Mouse (Mus musculus): ENCODE data around the gene Zswim7.

Gene Zswim7

GRCm38 (mm10) chr11:62259214-62259613 lies 22.0 kb downstream of the Zswim7 start:
- in situ Hi-C loops (cut with MboI, MseI): no loop called here

- in situ Hi-C loops (cut with MboI, MseI): no loop called here
These were observed 27.8 kb downstream of the Zswim7 start for GRCm38 (mm10) chr11:62253380-62253779.

- in situ Hi-C loops (cut with MboI, MseI): no loop called here
These were observed 30.1 kb downstream of the Zswim7 start for GRCm38 (mm10) chr11:62251047-62251446.

GRCm38 (mm10) chr11:62249266-62250037 lies 31.7 kb downstream of the Zswim7 start:
- in situ Hi-C loops (cut with MboI, MseI): no loop called here

DNA sequence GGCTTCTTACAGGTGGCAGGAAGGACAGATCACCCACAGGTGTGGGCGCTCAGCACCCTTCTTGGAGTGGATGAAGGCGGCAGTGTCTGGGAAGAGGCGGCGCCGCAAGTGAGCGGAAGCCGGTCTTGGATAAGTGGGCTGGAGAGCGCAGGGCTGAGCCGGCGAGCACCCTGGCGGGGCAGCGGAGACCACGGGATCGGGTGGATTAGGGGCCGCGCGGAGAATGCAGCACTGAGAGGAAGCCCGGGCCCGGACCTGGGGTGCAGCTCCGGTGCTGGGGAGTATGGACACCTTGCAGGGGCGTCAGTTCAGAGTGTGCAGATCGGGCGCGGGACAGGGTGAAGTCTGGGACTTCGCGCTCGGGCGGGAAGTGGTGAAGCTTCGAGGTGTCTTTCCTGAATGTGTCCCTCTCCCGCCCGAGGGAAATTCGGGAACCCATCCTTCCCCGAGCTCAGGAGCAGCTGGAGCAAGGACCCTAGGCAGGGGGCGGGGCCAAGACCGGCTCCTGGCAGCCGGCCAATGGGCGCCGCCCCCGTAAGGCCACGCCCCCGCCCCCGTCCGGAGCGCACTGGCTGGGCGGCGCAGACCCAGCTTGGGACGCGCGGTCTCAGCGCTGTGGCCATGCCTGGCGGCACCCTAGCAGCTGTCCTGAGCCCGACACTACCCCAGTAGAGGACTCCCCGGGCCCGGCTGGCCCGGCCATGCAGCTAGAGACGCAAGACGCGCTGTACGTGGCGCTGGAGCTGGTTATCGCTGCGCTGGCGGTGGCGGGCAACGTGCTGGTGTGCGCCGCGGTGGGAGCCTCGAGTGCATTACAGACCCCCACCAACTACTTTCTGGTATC lies 32.6 kb downstream of the Zswim7 start, which contains the start of gene Adora2b:
Gene Adora2b, plus strand, starts transcription at position 584 of the 844 bp plus-strand sequence.
- in situ Hi-C loops (cut with MboI, MseI): no loop called here

- in situ Hi-C loops (cut with MboI, MseI): no loop called here
These were observed 33.3 kb downstream of the Zswim7 start for GRCm38 (mm10) chr11:62247759-62248400.

DNA sequence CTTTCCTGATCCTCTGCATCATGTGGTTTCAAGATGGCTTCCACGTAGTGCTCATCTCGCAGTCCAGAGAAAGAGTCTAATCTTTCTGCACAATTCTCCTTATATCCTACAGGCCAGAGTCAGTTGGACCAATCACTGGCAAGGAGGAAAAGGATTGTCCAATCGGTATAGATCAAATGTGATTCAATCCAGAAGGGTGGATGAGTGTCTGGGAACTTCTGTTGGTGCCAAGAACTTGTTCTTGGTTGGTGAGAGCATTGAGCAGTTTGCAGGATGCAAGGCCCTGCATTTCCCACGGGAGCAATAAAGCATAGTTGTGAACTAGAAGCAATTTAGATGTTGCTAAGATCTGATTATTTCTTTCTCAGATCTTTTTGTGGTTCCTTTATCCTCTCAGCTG lies 36.7 kb downstream of the Zswim7 start:
- in situ Hi-C loops (cut with MboI, MseI): no loop called here

DNA sequence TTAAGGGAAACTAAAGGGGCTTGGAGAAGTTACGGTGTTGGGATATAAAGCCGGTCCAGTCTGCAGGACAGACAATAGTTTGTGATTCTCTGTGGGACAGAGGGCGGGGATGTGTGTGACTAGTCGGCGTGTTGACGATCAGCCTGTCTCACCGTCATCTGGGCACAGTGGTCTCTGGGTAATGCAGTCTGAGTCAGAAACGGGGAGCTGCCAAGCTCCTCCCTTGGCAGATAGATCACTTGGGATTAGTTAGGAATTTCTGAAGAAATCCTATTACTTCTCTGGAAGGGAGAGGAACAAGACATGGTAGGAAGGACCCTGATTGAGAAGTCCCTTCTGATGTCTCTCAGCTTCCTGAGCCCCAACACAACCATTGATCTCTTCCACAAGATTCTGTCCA lies 37.3 kb downstream of the Zswim7 start:
- in situ Hi-C loops (cut with MboI, MseI): no loop called here

DNA sequence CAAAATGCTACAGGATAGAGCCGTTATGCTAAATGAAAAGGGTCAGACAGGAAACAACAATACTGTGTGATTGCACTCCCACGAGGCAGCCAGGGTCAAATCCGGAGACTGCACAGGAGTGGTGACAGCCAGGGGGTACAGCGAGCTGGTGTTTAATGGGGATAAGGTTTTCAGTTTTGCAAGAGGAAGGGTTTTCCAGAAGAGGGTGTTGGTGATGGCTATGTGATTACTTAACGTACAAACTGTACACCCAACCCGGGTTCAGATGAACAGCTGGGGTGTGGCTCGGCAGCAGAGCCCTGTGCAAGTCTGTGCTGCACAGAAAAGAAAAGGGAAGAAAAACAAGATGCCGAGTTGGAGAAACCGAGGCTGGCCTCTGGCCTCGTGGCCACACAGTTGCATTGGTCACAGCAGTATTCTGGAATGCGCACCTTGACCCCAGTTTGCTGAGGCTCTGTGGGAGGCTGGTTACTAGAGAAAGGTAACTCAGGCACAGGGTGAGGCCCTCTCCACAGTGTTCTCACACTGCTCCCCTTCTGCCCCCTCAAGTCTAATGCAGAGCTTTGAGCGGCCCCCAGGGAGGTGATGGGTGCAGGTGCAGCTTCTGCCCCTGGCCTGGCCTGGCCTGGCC lies 40.4 kb downstream of the Zswim7 start:
- in situ Hi-C loops (cut with MboI, MseI): no loop called here

DNA sequence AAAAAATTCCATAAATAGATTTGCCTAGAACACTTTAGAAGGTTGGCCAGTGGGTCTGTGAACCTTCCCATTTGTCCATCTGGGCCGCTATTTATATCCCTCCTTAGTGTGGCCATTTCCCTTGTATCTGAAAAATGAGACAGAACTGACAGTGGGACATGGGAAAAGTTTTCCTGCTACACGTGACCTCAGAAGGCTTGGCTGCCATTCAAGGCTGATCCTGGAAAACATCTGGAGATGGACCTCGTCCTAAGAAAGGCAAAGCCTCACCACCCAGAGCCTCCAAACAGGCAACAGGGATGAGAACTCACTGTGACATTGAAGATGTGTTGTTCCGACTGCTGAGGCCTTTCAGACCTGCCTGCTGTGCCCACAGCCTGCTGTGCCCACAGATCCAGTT lies 56.4 kb downstream of the Zswim7 start:
- in situ Hi-C loops (cut with MboI, MseI): loop anchor here (5.0 kb wide), 1 partner anchor 53 kb away; no protein-coding TSS in a partner anchor

- in situ Hi-C loops (cut with MboI, MseI): loop anchor here (5.0 kb wide), 1 partner anchor 53 kb away; no protein-coding TSS in a partner anchor
These were observed 57.2 kb downstream of the Zswim7 start for GRCm38 (mm10) chr11:62223962-62224361.

GRCm38 (mm10) chr11:62223416-62223815 lies 57.8 kb downstream of the Zswim7 start:
- in situ Hi-C loops (cut with MboI, MseI): loop anchor here (5.0 kb wide), 1 partner anchor 54 kb away; no protein-coding TSS in a partner anchor

GRCm38 (mm10) chr11:62220756-62221510 lies 60.2 kb downstream of the Zswim7 start:
- in situ Hi-C loops (cut with MboI, MseI): loop anchor here (5.0 kb wide), 1 partner anchor 56 kb away; no protein-coding TSS in a partner anchor

- in situ Hi-C loops (cut with MboI, MseI): no loop called here
These were observed 63.4 kb downstream of the Zswim7 start for GRCm38 (mm10) chr11:62217751-62218150.

All from regulatory T cell (primary cell).